Mouse (Mus musculus): Measurements from ENCODE around the gene Hus1b. TPM values are rescaled to one million over a fixed set of nuclear protein-coding genes. Genes with fewer than 3 reads are reported as not detected.
A peak's percentile ranks its signal among the peaks of the same experiment; 100 is the strongest.

Hus1b gene
- under 1 TPM; 0.47 to 0.59 TPM for total RNA-seq (2021)
- long read RNA-seq, experiment 1 = 0 reads
- long read RNA-seq, experiment 2 = 0 reads

- no peak for DNase-seq (ENCODE audit: low spot score in 2 of 2)
- intact Hi-C loops (cut with DNase I) = no loop called here
These were observed at the start of gene Hus1b for GRCm38 (mm10) chr13:30947540-30947939. TSS of gene Hus1b (minus strand) at chr13:30947759.

- no peak for DNase-seq (ENCODE audit: low spot score in 2 of 2)
- intact Hi-C loops (cut with DNase I) = no loop called here
These were observed 46.8 kb upstream of the Hus1b start for GRCm38 (mm10) chr13:30994249-30994858.

- DNase-seq (ENCODE audit: low spot score in 2 of 2) = peak; percentile 81 to 84
- intact Hi-C loops (cut with DNase I) = no loop called here
These were observed 46.3 kb upstream of the Hus1b start for GRCm38 (mm10) chr13:30993819-30994218.

GRCm38 (mm10) chr13:30990233-30990632, 42.7 kb upstream of the Hus1b start:
- no peak for DNase-seq (ENCODE audit: low spot score in 2 of 2)
- intact Hi-C loops (cut with DNase I) = no loop called here

- DNase-seq (ENCODE audit: low spot score in 2 of 2) = no peak
- intact Hi-C loops (cut with DNase I) = loop anchor here (5.0 kb wide), 1 partner anchor 628 kb away; no protein-coding TSS in a partner anchor
These were observed 42.2 kb upstream of the Hus1b start for GRCm38 (mm10) chr13:30989710-30990109.

- intact Hi-C loops (cut with DNase I) = loop anchor here (5.0 kb wide), 1 partner anchor 630 kb away; no protein-coding TSS in a partner anchor
- DNase-seq (ENCODE audit: low spot score in 2 of 2) = no peak
These were observed 40.1 kb upstream of the Hus1b start for GRCm38 (mm10) chr13:30987686-30988085.

GRCm38 (mm10) chr13:30986934-30987455, 39.4 kb upstream of the Hus1b start:
- intact Hi-C loops (cut with DNase I) = loop anchor here (5.0 kb wide), 1 partner anchor 630 kb away; no protein-coding TSS in a partner anchor
- DNase-seq (ENCODE audit: low spot score in 2 of 2) = no peak

GRCm38 (mm10) chr13:30985598-30986466, 38.3 kb upstream of the Hus1b start:
- peak; percentile 34 to 50 for DNase-seq (ENCODE audit: low spot score in 2 of 2)
- intact Hi-C loops (cut with DNase I) = loop anchor here (5.0 kb wide), 1 partner anchor 631 kb away; no protein-coding TSS in a partner anchor

- intact Hi-C loops (cut with DNase I) = loop anchor here (5.0 kb wide), 1 partner anchor 632 kb away; no protein-coding TSS in a partner anchor
- no peak for DNase-seq (ENCODE audit: low spot score in 2 of 2)
These were observed 37.7 kb upstream of the Hus1b start for GRCm38 (mm10) chr13:30985275-30985597.

- intact Hi-C loops (cut with DNase I) = no loop called here
- no peak for DNase-seq (ENCODE audit: low spot score in 2 of 2)
These were observed 34.1 kb upstream of the Hus1b start for GRCm38 (mm10) chr13:30981666-30982065.

GRCm38 (mm10) chr13:30978224-30978623, 30.7 kb upstream of the Hus1b start:
- peak in 1 of 2 experiments; percentile 51 for DNase-seq (ENCODE audit: low spot score in 2 of 2)
- intact Hi-C loops (cut with DNase I) = no loop called here

- intact Hi-C loops (cut with DNase I) = no loop called here
- DNase-seq (ENCODE audit: low spot score in 2 of 2) = no peak
These were observed 29.1 kb upstream of the Hus1b start for GRCm38 (mm10) chr13:30976536-30977084.

- no peak for DNase-seq (ENCODE audit: low spot score in 2 of 2)
- intact Hi-C loops (cut with DNase I) = loop anchor here (5.0 kb wide), 1 partner anchor 77 kb away; no protein-coding TSS in a partner anchor
These were observed 26.7 kb upstream of the Hus1b start for GRCm38 (mm10) chr13:30974247-30974630.

- DNase-seq (ENCODE audit: low spot score in 2 of 2) = peak; percentile 76 to 82
- intact Hi-C loops (cut with DNase I) = loop anchor here (5.0 kb wide), 1 partner anchor 76 kb away; no protein-coding TSS in a partner anchor
These were observed 26.1 kb upstream of the Hus1b start, which contains the start of the genes Exoc2 and Gm5447 for GRCm38 (mm10) chr13:30973501-30974246. TSS of gene Exoc2 (minus strand) at chr13:30974093. TSS of gene Gm5447 (plus strand) at chr13:30974204.

- intact Hi-C loops (cut with DNase I) = loop anchor here (5.0 kb wide), 1 partner anchor 75 kb away; no protein-coding TSS in a partner anchor
- DNase-seq (ENCODE audit: low spot score in 2 of 2) = no peak
These were observed 24.5 kb upstream of the Hus1b start for GRCm38 (mm10) chr13:30972102-30972501.

GRCm38 (mm10) chr13:30971047-30971446, 23.5 kb upstream of the Hus1b start:
- intact Hi-C loops (cut with DNase I) = loop anchor here (5.0 kb wide), 1 partner anchor 74 kb away; no protein-coding TSS in a partner anchor
- DNase-seq (ENCODE audit: low spot score in 2 of 2) = no peak

GRCm38 (mm10) chr13:30968311-30968710, 20.8 kb upstream of the Hus1b start:
- DNase-seq (ENCODE audit: low spot score in 2 of 2) = peak in 1 of 2 experiments; percentile 6
- intact Hi-C loops (cut with DNase I) = no loop called here

GRCm38 (mm10) chr13:30966507-30966911, 18.9 kb upstream of the Hus1b start:
- no peak for DNase-seq (ENCODE audit: low spot score in 2 of 2)
- intact Hi-C loops (cut with DNase I) = no loop called here

GRCm38 (mm10) chr13:30961932-30962331, 14.4 kb upstream of the Hus1b start:
- intact Hi-C loops (cut with DNase I) = no loop called here
- DNase-seq (ENCODE audit: low spot score in 2 of 2) = no peak
